Mouse (Mus musculus): ENCODE measurements around the gene Cdr2l. TPM values are rescaled to one million over a fixed set of nuclear protein-coding genes. Genes with fewer than 3 reads are reported as not detected.

Cdr2l gene
- polyA plus RNA-seq, 1 experiment from 2014 or later: 13.7 TPM

- 0 out of 2 replicates have a peak overlapping the region, but pooled peaks have one; percentile 9 for H3K4me3 ChIP-seq (replicated peaks)
- H3K27me3 ChIP-seq: no peaks in the 10 kb centered on the region
- H3K9me3 ChIP-seq (replicated peaks): no peaks in the 10 kb centered on the region
- H3K4me1 ChIP-seq: peaks cover 10% of the 10 kb centered on the region; the same call in 1 of the 2 replicates
- H3K36me3 ChIP-seq: peaks cover 61% of the 10 kb centered on the region
- 36% methylated on average over 20 of the region's 20 CpGs for WGBS
- peak; percentile 58; the same call in 1 of the 2 replicates for ATAC-seq (ENCODE audit: insufficient number of reproducible peaks, low FRiP score, low TSS enrichment, low read depth)
- H3K27ac ChIP-seq (replicated peaks): no peak overlapping the region
- no peak overlapping the region for H3K9ac ChIP-seq
- H3K4me2 ChIP-seq (replicated peaks): 0 out of 2 replicates have a peak overlapping the region, but pooled peaks have one; percentile 15
Observed at GRCm38 (mm10) chr11:115427482-115428331, 46.0 kb downstream of the Cdr2l start.

DNA sequence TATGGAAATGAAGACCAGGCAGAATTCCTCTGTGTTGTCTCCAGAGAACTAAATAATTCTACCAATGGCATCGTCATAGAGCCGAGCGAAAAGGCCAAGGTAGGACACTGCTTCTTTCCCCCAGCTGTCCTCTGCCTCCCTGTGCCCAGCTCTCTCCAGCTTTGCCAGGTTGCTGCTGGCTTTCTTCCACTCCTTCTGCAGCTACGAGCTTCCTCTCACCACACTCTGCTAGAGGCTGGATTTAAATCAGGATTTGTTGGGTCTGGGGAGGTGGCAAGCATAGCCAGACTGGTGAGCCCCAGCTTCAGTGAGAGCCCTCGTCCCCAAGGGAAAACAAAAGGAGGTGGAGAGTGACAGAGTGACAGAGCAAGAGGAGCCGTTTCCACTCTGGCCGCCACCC, 47.6 kb downstream of the Cdr2l start:
- H3K4me3 ChIP-seq (replicated peaks): no peak overlapping the region
- H3K4me1 ChIP-seq: peaks cover 10% of the 10 kb centered on the region; the same call in 1 of the 2 replicates
- H3K9ac ChIP-seq: no peak overlapping the region
- no peaks in the 10 kb centered on the region for H3K9me3 ChIP-seq (replicated peaks)
- H3K4me2 ChIP-seq (replicated peaks): no peak overlapping the region
- H3K36me3 ChIP-seq: peaks cover 61% of the 10 kb centered on the region
- ATAC-seq (ENCODE audit: insufficient number of reproducible peaks, low FRiP score, low TSS enrichment, low read depth): no peak
- H3K27ac ChIP-seq (replicated peaks): no peak overlapping the region
- H3K27me3 ChIP-seq: no peaks in the 10 kb centered on the region
- WGBS: 88% methylated on average over 7 of the region's 7 CpGs

GRCm38 (mm10) chr11:115430561-115430960, 48.8 kb downstream of the Cdr2l start:
- peaks cover 15% of the 10 kb centered on the region for H3K4me1 ChIP-seq
- H3K4me3 ChIP-seq (replicated peaks): no peak overlapping the region
- no peaks in the 10 kb centered on the region for H3K9me3 ChIP-seq (replicated peaks)
- peaks cover 50% of the 10 kb centered on the region for H3K36me3 ChIP-seq
- no peaks in the 10 kb centered on the region for H3K27me3 ChIP-seq
- no peak for ATAC-seq (ENCODE audit: insufficient number of reproducible peaks, low FRiP score, low TSS enrichment, low read depth)
- no peak overlapping the region for H3K9ac ChIP-seq
- no peak overlapping the region for H3K4me2 ChIP-seq (replicated peaks)
- no peak overlapping the region for H3K27ac ChIP-seq (replicated peaks)
- 80% methylated on average over 6 of the region's 6 CpGs for WGBS

GRCm38 (mm10) chr11:115432814-115433213, 51.1 kb downstream of the Cdr2l start:
- Histone ChIP-seq H3K9me3 (replicated peaks) (no peaks in the 10 kb centered on the region), H3K4me1 (peaks cover 17% of the 10 kb centered on the region), H3K36me3 (peaks cover 39% of the 10 kb centered on the region), H3K27me3 (no peaks in the 10 kb centered on the region), H3K27ac (replicated peaks) (no peak overlapping the region), H3K9ac (no peak overlapping the region), H3K4me3 (replicated peaks) (no peak overlapping the region), H3K4me2 (replicated peaks) (no peak overlapping the region)
- WGBS: 79% methylated on average over 4 of the region's 4 CpGs
- ATAC-seq (ENCODE audit: insufficient number of reproducible peaks, low FRiP score, low TSS enrichment, low read depth): no peak

- no peak for ATAC-seq (ENCODE audit: insufficient number of reproducible peaks, low FRiP score, low TSS enrichment, low read depth)
- Histone ChIP-seq H3K36me3 (peaks cover 39% of the 10 kb centered on the region), H3K4me3 (replicated peaks) (no peak overlapping the region), H3K4me2 (replicated peaks) (no peak overlapping the region), H3K4me1 (peaks cover 14% of the 10 kb centered on the region), H3K27me3 (no peaks in the 10 kb centered on the region), H3K9me3 (replicated peaks) (no peaks in the 10 kb centered on the region), H3K27ac (replicated peaks) (no peak overlapping the region), H3K9ac (no peak overlapping the region)
- 81% methylated on average over 6 of the region's 6 CpGs for WGBS
Observed at GRCm38 (mm10) chr11:115433342-115433741, 51.6 kb downstream of the Cdr2l start.

DNA sequence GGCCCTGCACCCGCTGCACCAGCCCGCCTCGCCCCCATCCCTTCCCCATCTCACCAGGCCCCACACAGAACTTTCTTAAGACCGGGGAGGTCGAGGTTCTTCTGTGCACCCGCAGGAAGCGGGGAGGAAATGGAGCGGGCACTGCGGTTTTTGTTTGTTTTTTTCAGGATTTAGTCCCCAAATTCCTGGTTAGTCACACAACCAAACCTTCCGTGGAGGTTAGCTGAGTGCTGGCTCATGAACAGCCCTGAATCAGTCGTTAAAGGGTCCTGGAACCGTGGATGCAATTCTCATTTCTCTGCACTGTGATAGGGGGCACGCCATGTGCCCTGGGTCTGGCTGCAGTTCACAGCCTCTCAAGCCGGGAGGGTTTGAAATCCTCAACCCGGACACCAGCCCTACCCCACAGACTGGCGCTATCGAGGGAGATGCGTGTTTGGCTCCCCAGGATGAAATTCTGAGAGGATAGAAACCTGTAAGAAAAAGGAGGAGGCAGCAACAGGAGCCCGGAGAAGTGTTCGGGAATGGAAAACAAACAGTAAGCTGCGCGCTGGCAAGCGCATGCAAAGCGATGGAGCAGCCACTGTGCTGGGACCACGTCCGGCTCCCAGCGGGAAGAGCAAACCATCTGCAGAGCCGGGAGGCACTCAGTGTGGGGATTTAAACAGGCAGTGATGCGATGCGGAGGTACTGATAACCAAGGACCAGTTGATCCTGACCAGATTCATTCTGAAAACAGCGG, 54.1 kb downstream of the Cdr2l start:
- 4% methylated on average over 31 of the region's 31 CpGs for WGBS
- peaks cover 14% of the 10 kb centered on the region for H3K4me1 ChIP-seq
- ATAC-seq (ENCODE audit: insufficient number of reproducible peaks, low FRiP score, low TSS enrichment, low read depth): no peak
- H3K9ac ChIP-seq: peak overlapping the region; percentile 15; the same call in 1 of the 2 replicates
- H3K36me3 ChIP-seq: peaks cover 22% of the 10 kb centered on the region
- H3K27me3 ChIP-seq: no peaks in the 10 kb centered on the region
- peak overlapping the region; percentile 57 for H3K4me2 ChIP-seq (replicated peaks)
- no peaks in the 10 kb centered on the region for H3K9me3 ChIP-seq (replicated peaks)
- H3K27ac ChIP-seq (replicated peaks): no peak overlapping the region
- H3K4me3 ChIP-seq (replicated peaks): peak overlapping the region; percentile 32

DNA sequence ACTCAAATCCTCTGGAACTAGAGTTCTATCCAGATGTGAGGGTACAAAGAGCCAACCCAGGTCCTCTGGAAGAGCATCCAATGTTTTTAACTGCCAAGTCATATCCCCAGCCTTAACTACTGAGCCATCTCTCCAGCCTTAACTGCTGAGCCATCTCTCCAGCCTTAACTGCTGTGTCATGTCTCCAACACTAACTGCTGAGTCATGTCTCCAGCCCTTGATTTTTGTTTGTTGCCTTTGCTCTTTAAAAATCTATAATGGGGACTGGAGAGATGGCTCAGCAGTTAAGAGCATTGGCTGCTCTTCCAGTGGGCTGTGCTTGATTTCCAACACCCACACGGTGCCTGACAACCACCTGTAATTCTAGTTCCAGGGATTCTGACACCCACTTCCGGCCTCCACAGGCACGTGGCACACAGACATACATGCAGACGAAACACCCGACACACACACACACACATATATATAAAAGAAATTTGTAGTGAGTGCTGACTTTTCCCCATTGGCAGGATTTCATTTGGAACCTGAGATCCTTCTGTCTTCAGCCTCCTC, 55.9 kb downstream of the Cdr2l start:
- no peak overlapping the region for H3K4me2 ChIP-seq (replicated peaks)
- H3K36me3 ChIP-seq: peaks cover 4% of the 10 kb centered on the region; the same call in 1 of the 2 replicates
- H3K4me3 ChIP-seq (replicated peaks): no peak overlapping the region
- no peak for ATAC-seq (ENCODE audit: insufficient number of reproducible peaks, low FRiP score, low TSS enrichment, low read depth)
- WGBS: 63% methylated on average over 5 of the region's 5 CpGs
- H3K9ac ChIP-seq: no peak overlapping the region
- H3K27ac ChIP-seq (replicated peaks): no peak overlapping the region
- peaks cover 20% of the 10 kb centered on the region for H3K4me1 ChIP-seq
- H3K9me3 ChIP-seq (replicated peaks): no peaks in the 10 kb centered on the region
- no peaks in the 10 kb centered on the region for H3K27me3 ChIP-seq

GRCm38 (mm10) chr11:115439326-115439725, 57.6 kb downstream of the Cdr2l start:
- H3K27ac ChIP-seq (replicated peaks): no peak overlapping the region
- no peak overlapping the region for H3K4me3 ChIP-seq (replicated peaks)
- peaks cover 20% of the 10 kb centered on the region for H3K4me1 ChIP-seq
- no peak overlapping the region for H3K9ac ChIP-seq
- ATAC-seq (ENCODE audit: insufficient number of reproducible peaks, low FRiP score, low TSS enrichment, low read depth): no peak
- no peaks in the 10 kb centered on the region for H3K36me3 ChIP-seq
- H3K9me3 ChIP-seq (replicated peaks): no peaks in the 10 kb centered on the region
- no peaks in the 10 kb centered on the region for H3K27me3 ChIP-seq
- no peak overlapping the region for H3K4me2 ChIP-seq (replicated peaks)
- 83% methylated on average over 3 of the region's 3 CpGs for WGBS

- ATAC-seq (ENCODE audit: insufficient number of reproducible peaks, low FRiP score, low TSS enrichment, low read depth): no peak
- no peaks in the 10 kb centered on the region for H3K36me3 ChIP-seq
- H3K4me1 ChIP-seq: peaks cover 20% of the 10 kb centered on the region
- no peak within 1 kb of the TSS for H3K4me2 ChIP-seq (replicated peaks)
- no peak within 1 kb of the TSS for H3K9ac ChIP-seq
- WGBS: 93% methylated on average over 9 of the region's 9 CpGs
- H3K27me3 ChIP-seq: no peaks in the 10 kb centered on the region
- no peaks in the 10 kb centered on the region for H3K9me3 ChIP-seq (replicated peaks)
- no peak within 1 kb of the TSS for H3K4me3 ChIP-seq (replicated peaks)
- H3K27ac ChIP-seq (replicated peaks): no peak within 1 kb of the TSS
Observed at GRCm38 (mm10) chr11:115439906-115440595, 58.3 kb downstream of the Cdr2l start, which contains the start of gene Trim80. TSS of gene Trim80 (plus strand) at chr11:115440545.

DNA sequence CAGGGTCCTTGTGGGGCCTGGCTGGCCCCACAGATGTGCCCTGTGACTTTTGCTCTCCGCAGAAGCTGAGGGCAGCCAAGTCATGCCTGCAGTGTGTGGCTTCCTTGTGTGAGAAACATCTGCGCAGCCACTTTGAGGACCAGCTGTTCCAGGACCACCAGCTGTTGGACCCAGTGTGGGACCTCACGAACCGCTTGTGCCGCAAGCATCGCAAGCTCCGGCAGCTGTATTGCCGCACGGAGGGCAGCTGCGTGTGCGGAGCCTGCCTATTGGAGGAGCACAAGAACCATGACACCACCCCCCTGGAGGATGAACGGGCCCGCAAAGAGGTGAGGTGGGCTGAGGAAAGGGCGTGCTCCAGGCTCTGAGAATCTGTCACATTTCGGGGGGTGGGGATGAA, 59.7 kb downstream of the Cdr2l start:
- 0 out of 2 replicates have a peak, but pooled peaks have one; percentile 29 for ATAC-seq (ENCODE audit: insufficient number of reproducible peaks, low FRiP score, low TSS enrichment, low read depth)
- peaks cover 6% of the 10 kb centered on the region for H3K4me1 ChIP-seq
- no peak overlapping the region for H3K4me2 ChIP-seq (replicated peaks)
- no peaks in the 10 kb centered on the region for H3K36me3 ChIP-seq
- no peaks in the 10 kb centered on the region for H3K27me3 ChIP-seq
- H3K27ac ChIP-seq (replicated peaks): no peak overlapping the region
- WGBS: 42% methylated on average over 15 of the region's 15 CpGs
- H3K9me3 ChIP-seq (replicated peaks): no peaks in the 10 kb centered on the region
- H3K9ac ChIP-seq: no peak overlapping the region
- no peak overlapping the region for H3K4me3 ChIP-seq (replicated peaks)

Measured in embryonic facial prominence, embryonic 15.5 days (tissue).